Mouse (Mus musculus) midbrain, postnatal 0 days (tissue): ENCODE data around the gene Jak1. TPM values are rescaled to one million over a fixed set of nuclear protein-coding genes. Genes with fewer than 3 reads are reported as not detected.

Experiments used
- ATAC-seq: fragments of 200-750 bp; cut with Nextera tagmentation; 2 replicates; pipeline ENCODE4 v1.8.0; 2017; ENCODE audit warnings: moderate number of reproducible peaks, mild to moderate bottlenecking, moderate TSS enrichment, moderate library complexity; ENCODE audit not compliant: low FRiP score
- DNase-seq: peaks from one replicate; pipeline ENCODE4 v3.0.0-alpha.2; 2015; ENCODE audit warnings: low spot score
- H3K27ac ChIP-seq: fragments of 300-500 bp; sonication (generic); 2 replicates; pipeline ENCODE4 v1.5.1; 2014; ENCODE audit warnings: low read depth, mild to moderate bottlenecking, low read length, mixed read lengths
- H3K27me3 ChIP-seq: fragments of 300-500 bp; sonication (generic); 2 replicates; pipeline ENCODE4 v1.6.1; 2014; ENCODE audit warnings: low read length, control low read depth, mixed read lengths; ENCODE audit not compliant: insufficient read depth
- H3K36me3 ChIP-seq: fragments of 300-500 bp; sonication (generic); 2 replicates; pipeline ENCODE4 v1.6.1; 2014; ENCODE audit warnings: low read length, control low read depth, mixed read lengths; ENCODE audit not compliant: insufficient read depth
- H3K4me1 ChIP-seq: fragments of 300-500 bp; sonication (generic); 2 replicates; pipeline ENCODE4 v1.6.1; 2014; ENCODE audit warnings: mild to moderate bottlenecking, control low read depth, antibody characterized with exemption, low read length, mixed read lengths; ENCODE audit not compliant: insufficient read depth
- H3K4me2 ChIP-seq: fragments of 300-500 bp; sonication (generic); 2 replicates; pipeline ENCODE4 v1.6.1; 2014; ENCODE audit warnings: low read depth, mild to moderate bottlenecking, low read length, mixed read lengths; ENCODE audit not compliant: poor library complexity, severe bottlenecking
- H3K4me3 ChIP-seq: fragments of 300-500 bp; sonication (generic); 2 replicates; pipeline ENCODE4 v1.5.1; 2014; ENCODE audit warnings: low read depth, mild to moderate bottlenecking, low read length, moderate library complexity
- H3K9ac ChIP-seq: fragments of 300-500 bp; sonication (generic); replicated peaks from 2 replicates; pipeline ENCODE4 v1.6.1; 2014; ENCODE audit warnings: mild to moderate bottlenecking, low read length, moderate library complexity, mixed read lengths; ENCODE audit not compliant: poor library complexity, severe bottlenecking
- H3K9me3 ChIP-seq: fragments of 300-500 bp; sonication (generic); 2 replicates; pipeline ENCODE4 v1.6.1; 2016; ENCODE audit warnings: low read length, control low read depth
- CTCF ChIP-seq: IDR thresholded peaks from 2 replicates; pipeline ENCODE4 v1.5.1; 2016; ENCODE audit warnings: antibody characterized with exemption, mild to moderate bottlenecking
- WGBS: fragments of 180-500 bp; shearing (Covaris S2); extraction: QIAGEN DNeasy Blood & Tissue Kit; methylation state at CpG from one replicate; pipeline ENCODE4 v1.1.7; 2014; 5-methylcytosine and 5-hydroxymethylcytosine counted together
- polyA plus RNA-seq: library from polyadenylated mRNA; unstranded; fragments of >200 nt; fragmentation: Nextera tagmentation; extraction: Ambion mirVana; gene quantifications from 2 replicates; pipeline ENCODE4 v1.2.1, GENCODE M21; 2015
- total RNA-seq: library from RNA; depleted of rRNA; stranded (reverse); fragments of >200 nt; gene quantifications from 2 replicates; pipeline ENCODE4 v1.2.3, GENCODE M21; 2014; rRNA removed

Gene Jak1
- total RNA-seq: 76.1 and 87.5 TPM in 2 replicates
- polyA plus RNA-seq: 82.7 and 91.9 TPM in 2 replicates

- peak within 1 kb of the TSS; percentile 90 for H3K9ac ChIP-seq
- WGBS: under 1% methylated on average over 72 of the region's 84 CpGs
- H3K27ac ChIP-seq: peak within 1 kb of the TSS; percentile 73
- no peaks in the 10 kb centered on the region for H3K4me1 ChIP-seq
- no peaks in the 10 kb centered on the region for H3K36me3 ChIP-seq
- peak; percentile 98 for DNase-seq
- TF ChIP-seq CTCF: no peak
- peak; percentile 97 for ATAC-seq
- peak within 1 kb of the TSS; percentile 97 for H3K4me3 ChIP-seq
- H3K9me3 ChIP-seq: no peaks in the 10 kb centered on the region
- peak within 1 kb of the TSS; percentile 68 for H3K4me2 ChIP-seq
- H3K27me3 ChIP-seq: no peaks in the 10 kb centered on the region
Observed at GRCm38 (mm10) chr4:101264741-101265513, at the start of gene Jak1. Gene Jak1 (minus strand): TSS chr4:101265282.

- no peak for TF ChIP-seq CTCF
- no peak overlapping the region for H3K4me3 ChIP-seq
- no peaks in the 10 kb centered on the region for H3K9me3 ChIP-seq
- H3K27ac ChIP-seq: no peak overlapping the region
- no peaks in the 10 kb centered on the region for H3K27me3 ChIP-seq
- ATAC-seq: no peak
- WGBS: 83% methylated on average over 6 of the region's 6 CpGs
- no peak overlapping the region for H3K9ac ChIP-seq
- H3K4me1 ChIP-seq: no peaks in the 10 kb centered on the region
- no peak overlapping the region for H3K4me2 ChIP-seq
- no peak for DNase-seq
- no peaks in the 10 kb centered on the region for H3K36me3 ChIP-seq
Observed at GRCm38 (mm10) chr4:101312055-101312454, 47.0 kb upstream of the Jak1 start.

GRCm38 (mm10) chr4:101308166-101308565 is 43.1 kb upstream of the Jak1 start:
- ATAC-seq (no peak), DNase-seq (no peak)
- no peak overlapping the region for H3K9ac ChIP-seq
- no peaks in the 10 kb centered on the region for H3K9me3 ChIP-seq
- H3K4me3 ChIP-seq: no peak overlapping the region
- WGBS: 89% methylated on average over 4 of the region's 4 CpGs
- H3K4me1 ChIP-seq: no peaks in the 10 kb centered on the region
- no peak for TF ChIP-seq CTCF
- H3K4me2 ChIP-seq: no peak overlapping the region
- H3K27me3 ChIP-seq: no peaks in the 10 kb centered on the region
- no peaks in the 10 kb centered on the region for H3K36me3 ChIP-seq
- no peak overlapping the region for H3K27ac ChIP-seq

GRCm38 (mm10) chr4:101307286-101307685 is 42.2 kb upstream of the Jak1 start:
- ATAC-seq (no peak), DNase-seq (no peak)
- no peaks in the 10 kb centered on the region for H3K36me3 ChIP-seq
- H3K27ac ChIP-seq: no peak overlapping the region
- TF ChIP-seq CTCF: no peak
- WGBS: 79% methylated on average over 4 of the region's 4 CpGs
- no peak overlapping the region for H3K4me3 ChIP-seq
- no peaks in the 10 kb centered on the region for H3K27me3 ChIP-seq
- H3K9ac ChIP-seq: no peak overlapping the region
- H3K9me3 ChIP-seq: no peaks in the 10 kb centered on the region
- no peaks in the 10 kb centered on the region for H3K4me1 ChIP-seq
- no peak overlapping the region for H3K4me2 ChIP-seq

GRCm38 (mm10) chr4:101306132-101306915 is 41.2 kb upstream of the Jak1 start:
- Histone ChIP-seq H3K27ac (no peak overlapping the region), H3K4me2 (no peak overlapping the region), H3K4me1 (no peaks in the 10 kb centered on the region), H3K36me3 (no peaks in the 10 kb centered on the region), H3K27me3 (no peaks in the 10 kb centered on the region), H3K9me3 (no peaks in the 10 kb centered on the region), H3K4me3 (no peak overlapping the region), H3K9ac (no peak overlapping the region)
- TF ChIP-seq CTCF: no peak
- 42% methylated on average over 8 of the region's 8 CpGs for WGBS
- DNase-seq (peak; percentile 48), ATAC-seq (no peak)

- DNase-seq (no peak), ATAC-seq (no peak)
- WGBS: 89% methylated on average over 9 of the region's 9 CpGs
- Histone ChIP-seq H3K4me2 (no peak overlapping the region), H3K4me1 (no peaks in the 10 kb centered on the region), H3K9ac (no peak overlapping the region), H3K9me3 (no peaks in the 10 kb centered on the region), H3K36me3 (no peaks in the 10 kb centered on the region), H3K27ac (no peak overlapping the region), H3K4me3 (no peak overlapping the region), H3K27me3 (no peaks in the 10 kb centered on the region)
- no peak for TF ChIP-seq CTCF
Observed at GRCm38 (mm10) chr4:101305126-101305525, 40.0 kb upstream of the Jak1 start.
